Mouse (Mus musculus) neutrophil, adult 5-6 weeks (primary cell): ENCODE measurements around the gene Serpinc1. TPM values are rescaled to one million over a fixed set of nuclear protein-coding genes. Genes with fewer than 3 reads are reported as not detected.

Experiments used
- ATAC-seq: fragments of 151-379, 151-347 bp; 2 replicates; pipeline ENCODE4 v1.8.0; 2017; ENCODE audit warnings: mild to moderate bottlenecking, moderate TSS enrichment; ENCODE audit not compliant: insufficient number of reproducible peaks, poor library complexity, low FRiP score, severe bottlenecking; ENCODE audit errors: extremely low read depth
- total RNA-seq: library from RNA; stranded (forward); fragments of 200-1000 nt; gene quantifications from 2 replicates; pipeline ENCODE4 v1.2.3, GENCODE M21; 2017

The Serpinc1 gene
- total RNA-seq, 1 experiment from 2014 or later = 4.7 TPM

DNA sequence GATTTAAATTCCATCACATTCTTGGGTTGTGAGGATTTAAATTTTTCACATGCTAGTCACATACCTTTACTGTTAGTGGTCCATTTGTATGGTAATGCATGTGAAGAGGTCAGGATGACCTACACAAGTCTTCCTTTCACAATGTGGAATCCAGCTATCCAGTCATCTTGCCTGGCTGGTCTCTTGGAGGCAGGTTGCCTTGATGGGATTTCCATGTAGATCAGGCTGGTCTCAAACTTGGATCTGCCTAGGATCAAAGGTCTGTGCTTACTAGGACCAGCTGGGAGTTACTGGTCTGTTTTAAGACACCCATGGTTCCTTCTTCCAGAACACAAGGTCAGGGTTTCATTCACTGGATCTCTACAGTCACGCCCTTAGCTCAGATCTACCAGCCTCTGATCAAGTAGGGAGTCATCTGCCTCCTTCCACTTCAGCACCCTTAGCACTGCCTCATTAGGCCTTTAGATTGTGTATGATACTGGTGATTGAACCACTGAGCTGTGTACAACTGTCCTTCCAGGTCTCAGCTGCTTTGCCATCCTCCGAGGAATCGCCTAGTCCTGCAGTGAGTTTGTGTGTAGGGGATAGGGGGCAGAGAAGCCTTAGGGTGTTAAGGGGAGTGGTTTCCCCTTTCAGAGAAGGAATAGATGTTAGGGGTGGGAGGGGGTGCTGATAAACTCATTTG is 61.5 kb downstream of the Serpinc1 start:
- no peak for ATAC-seq

DNA sequence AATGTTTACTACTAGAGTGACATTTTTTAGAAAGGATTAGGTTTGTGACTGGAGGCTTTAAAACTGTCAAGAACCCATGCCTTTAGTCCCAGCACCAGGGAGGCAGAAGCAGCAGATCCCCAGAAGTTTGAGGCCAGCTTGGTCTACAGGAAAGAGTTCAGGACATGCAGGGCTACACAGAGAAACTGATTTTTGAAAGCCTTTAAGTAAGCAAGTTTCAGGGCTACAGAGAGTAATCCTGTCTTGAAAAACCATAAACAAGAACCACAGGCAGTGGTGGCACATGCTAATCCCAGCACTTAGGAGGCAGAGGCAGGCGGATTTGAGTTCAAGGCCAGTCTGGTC is 62.0 kb downstream of the Serpinc1 start:
- ATAC-seq = no peak

DNA sequence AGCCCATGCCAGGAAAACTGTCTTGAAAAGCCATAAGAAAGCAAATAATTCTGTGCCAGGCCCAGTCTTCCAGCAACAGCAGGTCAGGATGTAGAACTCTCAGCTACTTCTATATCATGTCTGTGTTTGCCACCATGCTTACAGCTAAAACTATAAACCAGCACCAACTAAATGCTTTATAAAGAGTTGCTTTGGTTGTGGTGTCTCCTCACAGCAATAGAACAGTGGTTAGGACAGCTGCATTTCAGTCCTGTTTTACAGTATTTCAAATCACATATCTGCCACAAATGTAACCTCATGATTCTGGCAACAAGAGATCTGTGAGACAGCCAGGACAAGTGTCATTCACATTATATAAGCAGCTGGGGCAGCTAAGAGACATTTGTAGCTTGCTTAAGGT is 62.5 kb downstream of the Serpinc1 start:
- no peak for ATAC-seq

DNA sequence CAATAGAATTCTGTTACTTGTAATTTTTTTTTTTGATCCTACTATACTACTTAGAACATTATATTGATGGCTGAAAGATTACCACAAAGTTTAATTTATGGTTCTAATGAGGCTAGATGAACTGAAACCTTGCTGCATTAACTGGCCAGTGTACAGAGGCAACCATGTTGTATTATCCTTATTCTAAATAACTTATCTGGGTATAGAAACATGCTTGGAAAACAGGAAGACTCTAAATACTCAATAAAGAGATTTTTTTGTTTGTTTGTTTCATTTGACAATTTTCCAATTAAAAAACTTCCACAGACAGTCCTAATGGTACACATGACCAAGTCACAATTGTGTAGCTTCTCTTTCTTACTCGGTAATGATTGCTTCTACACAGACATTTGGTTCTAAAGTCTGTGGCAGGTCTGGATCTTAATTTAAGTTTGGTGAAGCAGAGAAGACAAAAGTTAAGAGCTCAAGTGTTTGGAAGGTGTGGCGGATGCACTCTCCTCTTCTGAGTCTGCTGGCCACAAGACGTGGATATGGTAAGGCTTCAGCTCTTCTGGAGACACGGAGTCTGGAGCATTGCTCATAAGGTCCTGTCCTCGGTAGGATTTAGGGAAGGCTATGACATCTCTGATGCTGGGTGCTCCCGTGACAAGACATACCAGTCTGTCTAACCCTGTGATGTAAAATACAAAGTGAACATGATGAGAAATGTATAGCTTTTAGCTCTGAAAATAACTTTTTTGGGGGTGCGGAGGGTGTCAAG is 63.1 kb downstream of the Serpinc1 start:
- no peak for ATAC-seq

DNA sequence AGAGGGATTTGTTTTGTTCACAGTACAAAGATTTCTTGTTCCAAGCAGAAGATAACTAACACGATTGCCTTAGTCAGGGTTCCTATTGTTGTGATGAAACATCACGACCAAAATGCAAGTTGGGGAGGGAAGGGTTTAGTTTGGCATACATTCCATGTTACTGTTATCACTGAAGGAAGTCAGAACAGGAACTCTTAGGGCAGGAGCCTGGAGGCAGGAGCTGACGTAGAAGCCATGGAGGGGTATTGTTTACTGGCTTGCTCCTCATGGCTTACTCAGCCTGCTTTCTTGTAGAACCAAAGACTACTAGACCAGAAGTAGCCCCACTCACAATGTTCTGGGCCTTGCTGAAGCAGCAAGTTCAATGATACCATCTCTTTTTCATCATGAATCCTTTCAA is 68.6 kb downstream of the Serpinc1 start:
- no peak for ATAC-seq

Other genes starting within 250 kb of the Serpinc1 start
- 435 and 436 TPM in 2 replicates for gene Rabgap1l, start 185.4 kb upstream of the Serpinc1 start, total RNA-seq
- 43.5 and 49.2 TPM in 2 replicates for gene Rc3h1, start 72.2 kb upstream of the Serpinc1 start, total RNA-seq
- 31.7 and 32.7 TPM in 2 replicates for gene Zbtb37, start 56.3 kb downstream of the Serpinc1 start, total RNA-seq
- gene Dars2, start 92.1 kb downstream of the Serpinc1 start, total RNA-seq = 10.2 and 11.5 TPM in 2 replicates
- 4.2 and 5.6 TPM in 2 replicates for gene Cenpl, start 92.1 kb downstream of the Serpinc1 start, total RNA-seq
- 29.8 and 32.0 TPM in 2 replicates for gene Klhl20, start 152.9 kb downstream of the Serpinc1 start, total RNA-seq
- not detected in 2 replicates for gene Ankrd45, start 164.1 kb downstream of the Serpinc1 start, total RNA-seq
- not detected in 2 replicates for gene Tex50, start 180.7 kb downstream of the Serpinc1 start, total RNA-seq